Mouse (Mus musculus): ENCODE measurements around the gene Sfrp2.

Sfrp2 gene

GRCm38 (mm10) chr3:83765871-83766725 lies at the start of gene Sfrp2:
TSS of gene Sfrp2 (plus strand) at chr3:83766321.
- DNase-seq (ENCODE audit: low spot score) = peak; percentile 91

DNA sequence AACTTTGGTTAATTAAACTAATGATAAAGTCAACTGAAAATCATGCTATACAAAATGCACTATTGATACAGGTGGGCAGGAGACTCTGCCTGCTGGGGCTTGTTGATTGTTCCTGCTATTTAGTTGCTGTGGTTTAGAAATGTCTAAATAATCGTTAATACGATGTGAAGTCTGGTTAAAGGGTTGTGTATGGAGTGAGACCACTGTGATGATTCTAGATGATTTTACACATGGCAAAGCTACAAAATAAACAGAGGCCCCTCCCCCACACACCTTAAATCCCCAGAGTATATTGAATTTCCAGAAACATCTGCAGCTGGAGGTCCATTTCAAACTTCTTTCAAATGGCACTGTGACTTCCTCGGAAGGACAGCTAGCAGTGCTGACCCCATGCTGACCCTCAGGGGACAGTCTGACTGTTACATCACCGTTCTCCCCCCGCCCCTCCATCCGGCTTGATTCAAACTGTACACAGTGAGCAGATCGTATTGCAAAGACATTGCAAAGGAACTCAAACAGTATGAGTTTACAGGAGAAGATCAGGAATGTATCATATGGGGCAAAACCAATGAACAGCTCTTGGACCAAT lies 48.4 kb upstream of the Sfrp2 start:
- peak; percentile 60 for DNase-seq (ENCODE audit: low spot score)

DNA sequence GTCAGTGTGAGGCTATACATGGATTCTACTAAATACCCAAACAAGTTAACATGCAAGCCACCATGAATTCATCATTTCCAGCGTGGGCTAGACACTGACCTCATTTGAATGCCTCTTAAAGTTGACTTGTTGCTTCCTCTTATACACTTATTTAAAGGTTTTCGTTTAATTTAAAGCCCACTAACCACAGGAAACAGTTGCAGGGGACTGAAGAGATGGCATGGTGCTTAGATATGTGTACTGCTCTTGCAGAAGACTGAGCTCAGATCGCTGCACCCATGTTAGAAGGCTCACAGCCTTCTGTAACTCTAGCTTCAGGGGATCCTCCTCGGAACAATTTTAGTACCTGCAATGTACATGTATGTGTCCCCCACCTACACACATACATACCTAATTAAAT lies 47.5 kb upstream of the Sfrp2 start:
- no peak for DNase-seq (ENCODE audit: low spot score)

GRCm38 (mm10) chr3:83728223-83728622 lies 37.9 kb upstream of the Sfrp2 start:
- no peak for DNase-seq (ENCODE audit: low spot score)

GRCm38 (mm10) chr3:83728675-83729390 lies 37.3 kb upstream of the Sfrp2 start:
- DNase-seq (ENCODE audit: low spot score) = no peak

- DNase-seq (ENCODE audit: low spot score) = no peak
Measured at GRCm38 (mm10) chr3:83733985-83734384, 32.1 kb upstream of the Sfrp2 start.

GRCm38 (mm10) chr3:83736980-83737379 lies 29.1 kb upstream of the Sfrp2 start:
- DNase-seq (ENCODE audit: low spot score) = no peak

DNA sequence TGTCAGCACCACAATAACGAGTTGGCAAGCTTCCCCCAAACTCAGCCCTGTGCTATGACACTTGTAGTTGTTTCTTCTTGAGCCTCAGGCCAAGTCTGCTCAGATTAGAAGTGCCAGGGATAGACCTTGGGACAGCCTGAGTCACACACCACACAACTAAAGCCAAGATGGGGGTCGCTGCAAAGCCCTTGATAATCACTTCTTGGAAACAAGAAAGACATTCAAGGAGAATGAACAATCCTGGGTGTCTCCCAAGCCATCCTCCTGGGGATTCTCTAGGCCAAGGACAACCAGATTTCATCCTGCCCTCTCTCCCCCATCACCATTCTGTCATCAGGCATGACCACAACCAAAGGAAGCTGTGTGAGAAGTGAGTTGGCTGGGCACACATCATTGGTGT lies 25.9 kb upstream of the Sfrp2 start:
- no peak for DNase-seq (ENCODE audit: low spot score)

DNA sequence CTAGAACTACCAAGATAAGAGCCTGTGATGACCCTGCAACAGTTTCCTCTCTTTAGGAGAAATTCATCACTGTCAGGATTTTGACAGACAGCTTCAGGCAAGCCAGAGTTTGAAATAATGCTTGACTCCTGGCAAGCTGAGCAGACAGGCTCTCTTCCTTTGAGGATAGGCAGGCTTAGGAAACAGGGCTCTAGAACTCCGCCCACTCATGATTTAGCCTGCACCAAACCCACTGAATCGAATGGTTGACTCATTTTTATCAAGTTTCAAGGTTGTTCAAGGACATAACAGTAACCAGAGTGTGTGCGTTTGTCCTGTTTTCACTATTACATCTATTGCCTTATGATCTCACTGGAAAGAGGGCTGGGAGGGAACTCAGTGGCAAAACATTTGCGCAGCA lies 18.8 kb upstream of the Sfrp2 start:
- DNase-seq (ENCODE audit: low spot score) = no peak

DNA sequence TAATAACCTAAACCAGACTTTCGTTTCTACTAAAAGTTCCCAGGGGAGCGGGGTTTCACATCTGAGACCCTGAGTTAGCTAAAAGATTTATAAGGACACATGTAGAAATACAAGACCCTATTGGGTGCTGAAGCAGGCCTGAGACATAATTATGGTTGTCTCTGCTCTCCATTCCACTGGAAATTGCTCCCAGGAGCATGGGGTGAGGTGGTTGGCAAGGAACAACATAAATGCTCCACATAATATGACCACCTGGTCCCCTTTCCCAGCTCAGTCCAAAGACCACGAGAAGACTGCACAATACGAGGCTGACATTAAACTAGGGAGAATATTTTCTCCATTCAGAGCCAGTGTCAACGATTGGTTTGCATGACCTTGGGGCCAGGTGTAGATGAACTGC lies 18.2 kb upstream of the Sfrp2 start:
- no peak for DNase-seq (ENCODE audit: low spot score)

DNA sequence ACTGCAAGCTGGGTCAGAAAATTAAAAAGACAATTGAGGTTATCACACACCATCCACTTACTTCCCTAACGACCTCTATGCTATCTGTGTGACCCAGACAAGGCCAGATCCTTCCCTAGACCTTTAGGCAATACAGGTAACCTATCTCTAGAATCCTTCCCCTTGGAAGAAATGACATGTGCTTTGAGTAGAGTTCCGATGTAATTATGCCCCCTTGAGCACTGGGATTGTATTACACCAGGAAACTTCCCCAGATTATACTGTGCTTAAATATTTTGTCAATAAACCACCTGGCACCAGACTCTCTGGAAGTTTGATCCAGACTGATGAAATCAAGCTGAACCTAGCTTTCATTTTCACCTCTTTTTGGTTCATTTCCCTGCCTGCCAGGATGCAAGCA lies 14.5 kb upstream of the Sfrp2 start:
- no peak for DNase-seq (ENCODE audit: low spot score)

GRCm38 (mm10) chr3:83752196-83752595 lies 13.9 kb upstream of the Sfrp2 start:
- DNase-seq (ENCODE audit: low spot score) = no peak

DNA sequence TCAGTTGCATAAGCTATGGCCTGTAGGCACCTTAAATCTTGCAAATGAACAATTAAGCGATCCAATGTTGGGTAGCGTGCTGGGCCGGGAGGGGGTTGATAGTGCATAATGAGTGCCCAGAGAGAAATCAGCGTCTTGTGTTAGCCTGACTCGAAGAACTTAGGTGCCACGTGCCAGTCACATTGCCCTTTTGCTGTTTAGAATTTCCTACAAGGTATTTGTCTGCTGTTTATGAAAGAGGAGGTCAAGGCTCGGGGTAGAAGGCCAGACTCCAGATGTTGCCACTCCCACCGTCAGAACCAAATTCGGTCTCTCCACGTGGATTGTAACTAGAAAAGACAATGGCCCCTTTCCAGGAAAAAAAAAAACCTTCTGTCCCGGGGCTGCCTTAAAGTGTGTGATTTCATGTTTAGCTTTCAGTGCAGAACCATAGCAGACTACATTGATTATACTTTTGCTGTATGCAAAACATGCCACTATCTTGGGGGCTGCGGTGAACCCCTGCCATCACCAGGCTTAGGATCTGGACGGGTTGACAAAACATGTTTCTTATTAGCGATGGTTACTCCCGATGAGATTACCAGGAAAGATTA lies 11.0 kb upstream of the Sfrp2 start:
- peak; percentile 45 for DNase-seq (ENCODE audit: low spot score)

DNA sequence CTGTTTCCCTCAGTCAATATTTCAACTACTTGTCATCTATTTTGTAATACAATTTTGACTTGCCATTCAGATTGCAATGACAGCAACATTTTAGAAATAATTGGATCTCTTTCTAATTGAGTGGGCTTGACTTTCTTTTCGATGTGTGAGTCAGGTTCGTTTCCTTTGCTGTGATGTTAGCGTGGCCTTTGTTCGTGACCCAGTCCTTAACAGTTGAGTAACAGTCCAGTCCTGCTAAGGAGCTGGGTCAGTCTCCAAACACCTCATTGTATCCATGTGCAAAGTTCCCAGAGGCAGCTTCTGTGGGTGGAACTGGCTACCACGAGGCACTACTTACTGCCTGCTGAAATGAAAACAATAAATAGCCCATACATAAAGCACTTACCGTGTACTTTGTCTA lies 10.5 kb upstream of the Sfrp2 start:
- no peak for DNase-seq (ENCODE audit: low spot score)

DNA sequence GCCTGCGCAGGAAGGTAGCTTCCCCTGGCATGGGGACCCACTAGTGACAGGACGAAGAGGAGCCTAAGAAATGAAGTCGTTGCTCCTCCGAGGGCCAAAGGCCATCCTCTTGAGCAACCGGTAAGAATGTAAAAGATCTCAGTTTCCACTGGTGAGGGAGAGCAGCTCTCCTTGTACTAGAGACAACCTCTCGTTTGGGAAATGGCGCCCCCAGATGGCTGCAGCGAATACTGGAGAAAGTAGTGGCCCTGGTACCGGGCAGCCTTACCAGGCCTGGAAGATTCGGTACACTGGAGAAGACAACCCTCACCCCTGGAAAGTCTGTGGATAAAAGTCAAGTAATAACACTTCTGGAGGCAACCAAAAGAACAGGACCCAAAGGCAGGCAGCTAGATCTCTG lies 3.8 kb upstream of the Sfrp2 start:
- DNase-seq (ENCODE audit: low spot score) = no peak

GRCm38 (mm10) chr3:83763551-83764548 lies 2.3 kb upstream of the Sfrp2 start:
- peak; percentile 94 for DNase-seq (ENCODE audit: low spot score)

DNA sequence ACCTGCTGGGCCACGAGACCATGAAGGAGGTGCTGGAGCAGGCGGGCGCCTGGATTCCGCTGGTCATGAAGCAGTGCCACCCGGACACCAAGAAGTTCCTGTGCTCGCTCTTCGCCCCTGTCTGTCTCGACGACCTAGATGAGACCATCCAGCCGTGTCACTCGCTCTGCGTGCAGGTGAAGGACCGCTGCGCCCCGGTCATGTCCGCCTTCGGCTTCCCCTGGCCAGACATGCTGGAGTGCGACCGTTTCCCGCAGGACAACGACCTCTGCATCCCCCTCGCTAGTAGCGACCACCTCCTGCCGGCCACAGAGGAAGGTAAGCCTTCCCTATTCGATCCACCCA lies 577 bp downstream of the Sfrp2 start:
- no peak for DNase-seq (ENCODE audit: low spot score)

GRCm38 (mm10) chr3:83767121-83767520 lies 1.0 kb downstream of the Sfrp2 start:
- no peak for DNase-seq (ENCODE audit: low spot score)

GRCm38 (mm10) chr3:83768293-83769035 lies 2.3 kb downstream of the Sfrp2 start:
- peak; percentile 29 for DNase-seq (ENCODE audit: low spot score)

DNA sequence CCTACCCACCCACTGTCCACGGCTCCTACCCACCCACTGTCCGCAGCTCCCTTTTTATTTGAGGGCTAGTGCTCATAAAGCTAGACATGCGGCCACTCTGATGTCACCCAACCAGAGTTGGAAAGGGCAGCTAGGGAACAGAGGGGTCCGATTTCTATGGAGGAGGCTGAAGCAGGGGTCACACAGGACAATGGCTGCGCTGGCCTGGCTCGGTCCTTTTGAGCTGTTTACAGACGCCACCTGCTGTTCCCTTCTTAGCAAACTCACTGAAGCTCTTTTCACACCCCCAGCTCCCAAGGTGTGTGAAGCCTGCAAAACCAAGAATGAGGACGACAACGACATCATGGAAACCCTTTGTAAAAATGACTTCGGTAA lies 2.9 kb downstream of the Sfrp2 start:
- DNase-seq (ENCODE audit: low spot score) = peak; percentile 86

Data from embryo, embryonic 10 days (tissue).